Mouse (Mus musculus) heart, postnatal 0 days (tissue): ENCODE measurements around the gene Hc. TPM values are rescaled to one million over a fixed set of nuclear protein-coding genes. Genes with fewer than 3 reads are reported as not detected.

Experiments
- ATAC-seq: fragments of 200-750 bp; cut with Nextera tagmentation; 2 replicates; pipeline ENCODE4 v1.8.0; 2017; ENCODE audit warnings: low read depth, moderate number of reproducible peaks, moderate library complexity; ENCODE audit not compliant: insufficient read depth
- DNase-seq: peaks from one replicate; pipeline ENCODE4 v3.0.0-alpha.2; 2016; ENCODE audit warnings: low spot score
- H3K27ac ChIP-seq: fragments of 300-500 bp; sonication (generic); 2 replicates; pipeline ENCODE4 v1.5.1; 2014; ENCODE audit warnings: low read depth, mild to moderate bottlenecking
- H3K27me3 ChIP-seq: fragments of 300-500 bp; sonication (generic); 2 replicates; pipeline ENCODE4 v1.6.1; 2014; ENCODE audit warnings: low read length, mixed read lengths; ENCODE audit not compliant: control insufficient read depth, insufficient read depth
- H3K36me3 ChIP-seq: fragments of 300-500 bp; sonication (generic); replicated peaks from 2 replicates; pipeline ENCODE4 v1.6.1; 2014; ENCODE audit warnings: low read length, mixed read lengths; ENCODE audit not compliant: control insufficient read depth, insufficient read depth
- H3K4me1 ChIP-seq: fragments of 300-500 bp; sonication (generic); 2 replicates; pipeline ENCODE4 v1.6.1; 2014; ENCODE audit warnings: antibody characterized with exemption; ENCODE audit not compliant: control insufficient read depth, insufficient read depth
- H3K4me2 ChIP-seq: fragments of 300-500 bp; sonication (generic); 2 replicates; pipeline ENCODE4 v1.6.1; 2014; ENCODE audit warnings: low read depth, mild to moderate bottlenecking, low read length, moderate library complexity
- H3K4me3 ChIP-seq: fragments of 300-500 bp; sonication (generic); 2 replicates; pipeline ENCODE4 v1.5.1; 2014; ENCODE audit warnings: low read depth, low read length
- H3K9ac ChIP-seq: fragments of 300-500 bp; sonication (generic); replicated peaks from 2 replicates; pipeline ENCODE4 v1.6.1; 2014; ENCODE audit warnings: low read depth, low read length, mixed read lengths
- H3K9me3 ChIP-seq: fragments of 300-500 bp; sonication (generic); replicated peaks from 2 replicates; pipeline ENCODE4 v1.6.1; 2016; ENCODE audit warnings: low read length; ENCODE audit not compliant: control insufficient read depth
- CTCF ChIP-seq: IDR thresholded peaks from 2 replicates; pipeline ENCODE4 v1.5.1; 2016; ENCODE audit warnings: antibody characterized with exemption, control low read depth, low read depth
- EP300 ChIP-seq: IDR thresholded peaks from 2 replicates; pipeline ENCODE4 v1.6.1; 2016; ENCODE audit warnings: antibody characterized with exemption, low read depth
- whole genome bisulfite sequencing: fragments of 180-500 bp; shearing (Covaris S2); extraction: QIAGEN DNeasy Blood & Tissue Kit; methylation state at CpG from one replicate; pipeline ENCODE4 v1.1.7; 2014; 5-methylcytosine and 5-hydroxymethylcytosine counted together
- polyA plus RNA-seq: library from polyadenylated mRNA; unstranded; fragments of >200 nt; fragmentation: Nextera tagmentation; extraction: Ambion mirVana; gene quantifications from 2 replicates; pipeline ENCODE4 v1.2.1, GENCODE M21; 2015
- total RNA-seq: library from RNA; depleted of rRNA; stranded (reverse); fragments of >200 nt; gene quantifications from 2 replicates; pipeline ENCODE4 v1.2.3, GENCODE M21; 2014; ENCODE audit warnings: low replicate concordance

Gene Hc
- total and polyA plus RNA-seq, 2 experiments from 2014 or later, result 0.04 to 0.12 TPM

DNA sequence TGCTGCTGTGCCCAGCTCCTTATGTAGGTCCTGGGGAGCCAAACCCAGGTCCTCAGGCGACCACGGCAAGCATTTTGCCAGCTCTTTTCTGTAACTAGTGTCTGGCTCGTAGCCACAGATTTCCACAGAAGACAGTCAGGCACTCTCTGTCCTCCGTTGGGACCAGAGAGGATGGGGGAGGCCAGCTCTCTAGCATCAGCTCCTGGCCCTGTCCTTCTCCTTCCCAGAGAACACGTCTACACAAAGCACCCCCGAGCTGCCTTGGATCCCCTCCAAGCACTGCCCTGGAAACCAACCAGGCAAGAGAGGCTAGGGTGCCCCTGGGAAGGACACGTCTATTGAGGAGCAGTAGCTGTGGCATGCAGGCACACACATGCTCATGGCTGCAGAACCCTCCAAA lies 92.1 kb downstream of the Hc start:
- Histone ChIP-seq H3K27me3 (no peaks in the 10 kb centered on the region), H3K27ac (no peak overlapping the region), H3K4me1 (no peaks in the 10 kb centered on the region), H3K9me3 (no peaks in the 10 kb centered on the region), H3K36me3 (no peaks in the 10 kb centered on the region), H3K9ac (no peak overlapping the region), H3K4me3 (no peak overlapping the region), H3K4me2 (no peak overlapping the region)
- WGBS, result 40% methylated on average over 7 of the region's 7 CpGs
- TF ChIP-seq EP300 (no peak), CTCF (no peak)
- DNase-seq (no peak), ATAC-seq (no peak)

DNA sequence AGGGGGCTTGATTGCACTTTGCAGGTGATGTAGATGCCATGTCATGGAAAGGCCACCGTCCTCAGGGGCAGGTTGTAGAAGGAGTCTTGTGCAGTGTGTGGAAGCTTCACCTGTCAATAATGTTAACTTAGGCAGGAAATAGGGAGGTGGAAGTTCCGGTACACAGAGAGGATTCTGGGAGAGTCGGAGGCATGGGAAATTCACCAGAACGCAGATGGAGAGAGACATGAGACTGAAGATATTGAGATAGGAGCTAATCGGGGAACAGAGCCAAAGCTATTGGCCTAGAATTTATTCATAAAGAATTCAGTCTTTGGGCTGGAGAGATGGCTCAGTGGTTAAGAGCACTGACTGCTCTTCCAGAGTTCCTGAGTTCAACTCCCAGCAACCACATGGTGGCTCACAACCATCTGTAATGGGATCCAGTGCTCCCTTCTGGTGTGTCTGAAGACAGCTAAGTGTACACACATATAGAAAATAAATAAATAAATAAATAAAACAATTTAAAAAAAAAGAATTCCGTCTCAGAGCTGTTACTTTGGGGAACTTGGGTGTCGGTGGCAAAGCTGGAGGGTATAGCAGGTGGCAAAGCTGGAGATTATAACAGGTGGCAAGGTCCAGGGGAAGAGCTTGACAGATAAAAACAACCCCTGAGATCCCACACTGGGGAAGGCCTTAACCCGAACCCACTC lies 94.8 kb downstream of the Hc start:
- H3K4me1 ChIP-seq, result peaks cover 4% of the 10 kb centered on the region
- no peak overlapping the region for H3K4me2 ChIP-seq
- no peaks in the 10 kb centered on the region for H3K36me3 ChIP-seq
- no peak overlapping the region for H3K27ac ChIP-seq
- H3K27me3 ChIP-seq, result no peaks in the 10 kb centered on the region
- 82% methylated on average over 8 of the region's 8 CpGs for WGBS
- TF ChIP-seq EP300 (no peak), CTCF (no peak)
- no peak overlapping the region for H3K9ac ChIP-seq
- H3K9me3 ChIP-seq, result no peaks in the 10 kb centered on the region
- no peak overlapping the region for H3K4me3 ChIP-seq
- DNase-seq (no peak), ATAC-seq (no peak)

DNA sequence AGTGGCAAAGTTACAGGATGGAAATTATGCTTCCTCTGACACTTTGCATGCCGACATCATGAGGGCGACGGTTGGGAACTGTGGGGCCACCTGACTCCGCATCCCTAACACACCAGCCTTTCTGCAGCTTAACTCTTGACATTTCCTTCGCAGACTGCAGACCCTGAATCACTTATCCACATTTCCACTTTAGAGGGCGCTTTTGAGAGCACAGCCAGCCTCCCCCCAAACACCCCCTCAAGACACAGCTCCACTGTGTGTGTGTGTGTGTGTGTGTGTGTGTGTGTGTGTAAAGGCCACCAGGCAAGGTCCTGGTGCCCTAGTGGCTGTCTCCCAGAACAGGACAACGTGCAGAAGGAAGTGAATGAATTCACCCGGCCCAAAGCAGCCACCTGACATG lies 95.4 kb downstream of the Hc start:
- no peak overlapping the region for H3K9ac ChIP-seq
- no peak for DNase-seq
- no peaks in the 10 kb centered on the region for H3K36me3 ChIP-seq
- ATAC-seq, result no peak
- H3K4me2 ChIP-seq, result no peak overlapping the region
- H3K4me3 ChIP-seq, result no peak overlapping the region
- H3K27me3 ChIP-seq, result no peaks in the 10 kb centered on the region
- no peaks in the 10 kb centered on the region for H3K9me3 ChIP-seq
- H3K4me1 ChIP-seq, result peaks cover 8% of the 10 kb centered on the region
- no peak for TF ChIP-seq CTCF
- no peak for TF ChIP-seq EP300
- no peak overlapping the region for H3K27ac ChIP-seq
- 69% methylated on average over 8 of the region's 8 CpGs for WGBS

DNA sequence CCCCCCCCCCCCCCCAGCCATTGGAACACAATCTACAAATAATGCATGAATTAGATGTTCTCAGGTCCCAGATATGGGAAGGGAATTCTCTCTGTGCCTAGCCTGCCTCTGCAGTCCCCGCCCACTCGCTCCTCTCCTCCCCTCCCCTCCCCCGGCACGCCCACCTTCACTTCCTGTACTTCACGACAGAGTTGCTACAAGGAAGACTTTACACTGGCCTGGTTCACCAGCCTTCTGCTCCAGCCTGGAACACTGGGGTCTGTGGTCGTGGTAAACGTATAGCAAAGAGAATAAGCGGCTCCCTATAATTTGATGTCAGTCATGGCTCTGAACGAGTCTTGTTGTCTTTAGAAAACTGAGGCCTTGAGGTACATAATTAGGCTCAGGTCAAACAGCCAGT lies 95.9 kb downstream of the Hc start:
- no peak for TF ChIP-seq CTCF
- no peak for TF ChIP-seq EP300
- Histone ChIP-seq H3K4me3 (no peak overlapping the region), H3K9me3 (no peaks in the 10 kb centered on the region), H3K27ac (no peak overlapping the region), H3K4me2 (no peak overlapping the region), H3K9ac (no peak overlapping the region), H3K4me1 (peaks cover 8% of the 10 kb centered on the region), H3K27me3 (no peaks in the 10 kb centered on the region), H3K36me3 (no peaks in the 10 kb centered on the region)
- WGBS, result 36% methylated on average over 9 of the region's 9 CpGs
- DNase-seq (no peak), ATAC-seq (no peak)

DNA sequence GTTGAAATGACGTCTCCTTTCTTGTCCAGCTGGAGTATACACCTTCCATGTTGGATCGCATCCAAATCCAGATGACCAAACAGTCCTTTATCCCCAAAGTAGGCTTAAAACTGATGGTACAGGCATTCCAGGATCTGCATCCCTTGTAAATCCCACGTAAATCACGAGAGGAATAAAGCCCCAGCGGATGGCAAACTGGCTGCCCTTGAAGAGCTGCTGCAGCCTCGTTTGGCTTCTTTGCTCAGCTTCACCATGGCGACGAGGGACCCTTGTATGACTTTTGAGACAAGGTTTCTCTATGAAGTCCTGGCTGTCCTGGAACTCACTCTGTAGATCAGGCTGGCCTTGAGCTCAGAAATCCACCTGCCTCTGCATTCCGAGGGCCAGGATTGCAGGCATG lies 96.6 kb downstream of the Hc start:
- 78% methylated on average over 9 of the region's 9 CpGs for WGBS
- DNase-seq (no peak), ATAC-seq (no peak)
- H3K4me2 ChIP-seq, result no peak overlapping the region
- H3K9me3 ChIP-seq, result no peaks in the 10 kb centered on the region
- no peak overlapping the region for H3K4me3 ChIP-seq
- peaks cover 8% of the 10 kb centered on the region for H3K4me1 ChIP-seq
- TF ChIP-seq CTCF, result no peak
- H3K36me3 ChIP-seq, result no peaks in the 10 kb centered on the region
- H3K9ac ChIP-seq, result no peak overlapping the region
- H3K27ac ChIP-seq, result no peak overlapping the region
- H3K27me3 ChIP-seq, result no peaks in the 10 kb centered on the region

DNA sequence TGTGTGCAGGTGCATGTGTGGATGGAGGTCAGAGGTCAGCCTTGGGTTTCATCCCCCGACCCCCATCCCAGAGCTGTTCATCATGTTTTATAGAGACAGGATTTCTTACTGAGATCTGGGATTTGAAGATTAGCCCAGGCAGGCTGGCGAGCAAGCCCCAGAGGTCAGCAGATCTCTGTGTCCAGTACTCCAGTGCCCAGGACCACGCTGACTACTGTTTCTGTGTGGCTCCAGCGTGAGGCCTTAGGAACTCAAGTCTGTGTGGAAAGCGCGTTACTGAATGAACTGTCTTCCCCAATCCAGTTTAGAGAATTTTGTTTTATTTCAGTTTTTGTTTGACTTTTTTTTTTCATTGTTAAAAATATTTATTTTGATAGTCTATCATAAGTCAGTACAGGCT lies 97.0 kb downstream of the Hc start:
- Histone ChIP-seq H3K9ac (no peak overlapping the region), H3K4me2 (no peak overlapping the region), H3K27me3 (no peaks in the 10 kb centered on the region), H3K4me1 (peaks cover 8% of the 10 kb centered on the region), H3K4me3 (no peak overlapping the region), H3K27ac (peak overlapping the region; percentile 44; the same call in 1 of the 2 replicates), H3K9me3 (no peaks in the 10 kb centered on the region), H3K36me3 (no peaks in the 10 kb centered on the region)
- no peak for ATAC-seq
- no peak for DNase-seq
- TF ChIP-seq CTCF, result no peak
- WGBS, result 91% methylated on average over 6 of the region's 6 CpGs
